Mouse (Mus musculus): ENCODE results near the gene Shisa5. TPM values are rescaled to one million over a fixed set of nuclear protein-coding genes. Genes with fewer than 3 reads are reported as not detected.

Gene Shisa5
- polyA plus RNA-seq, 1 experiment, result 252 TPM

DNA sequence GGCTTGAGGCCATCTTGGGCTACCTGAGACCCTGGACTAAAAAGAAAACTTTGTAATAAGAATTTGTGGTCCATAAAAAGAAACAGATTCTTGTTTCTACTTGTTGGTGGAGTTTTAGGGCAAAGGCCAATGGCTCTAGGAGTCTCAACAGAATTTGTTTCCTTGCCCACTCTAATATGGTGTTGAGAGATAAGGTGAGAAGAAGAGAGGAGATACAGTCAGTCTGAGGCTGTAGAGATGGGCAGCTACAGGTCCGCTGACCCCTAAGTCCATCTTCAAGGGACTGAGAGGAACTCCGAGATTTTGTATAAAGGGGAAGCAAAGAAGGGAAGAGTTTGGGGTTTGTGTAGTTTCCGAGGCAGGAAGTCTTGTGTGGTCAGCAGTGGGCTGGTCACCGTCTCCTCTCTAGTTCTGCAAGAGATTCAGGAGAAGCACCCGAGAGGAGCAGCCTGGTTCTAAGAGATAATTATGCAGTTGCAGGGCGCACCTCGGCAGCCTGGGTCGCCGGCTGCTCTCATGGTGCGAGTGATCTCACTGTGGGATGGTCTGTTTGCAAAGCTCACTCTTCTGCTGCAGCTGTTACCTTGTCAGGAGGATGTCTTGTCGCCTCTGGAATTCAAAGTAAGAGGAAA, 21.3 kb upstream of the Shisa5 start:
- TF ChIP-seq POLR2A (IDR thresholded peaks at IDR 0.05; ENCODE audit: low read depth, low read length) (no peak), CTCF (IDR thresholded peaks at IDR 0.05; ENCODE audit: borderline replicate concordance, insufficient read depth, low read length) (no peak)
- Histone ChIP-seq H3K4me3 (ENCODE audit: insufficient read depth, low read length) (no peak overlapping the region), H3K4me1 (ENCODE audit: control insufficient read depth, insufficient read depth, low read length) (no peaks in the 10 kb centered on the region), H3K27ac (ENCODE audit: insufficient read depth, low read length) (no peak overlapping the region)

DNA sequence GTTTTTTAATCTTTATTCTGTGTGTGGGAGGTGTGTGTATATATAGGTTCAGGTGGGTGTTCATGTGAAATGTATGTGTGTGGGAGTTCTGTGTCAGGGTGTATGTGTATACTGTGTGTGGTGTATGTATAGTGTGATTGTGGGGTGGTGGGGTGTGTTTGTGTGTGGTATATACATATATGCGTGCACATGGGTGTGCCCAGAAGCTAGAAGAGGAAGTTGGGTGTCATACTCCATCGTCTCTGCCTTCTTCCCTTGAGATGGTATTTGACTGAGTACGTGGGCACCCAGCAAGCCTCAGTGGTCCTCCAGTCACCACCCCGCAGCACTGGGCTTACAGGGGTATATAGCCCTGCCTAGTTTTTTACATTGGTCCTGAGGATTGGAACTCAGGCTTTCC, 16.9 kb upstream of the Shisa5 start:
- Histone ChIP-seq H3K27ac (ENCODE audit: insufficient read depth, low read length) (no peak overlapping the region), H3K4me3 (ENCODE audit: insufficient read depth, low read length) (no peak overlapping the region), H3K4me1 (ENCODE audit: control insufficient read depth, insufficient read depth, low read length) (no peaks in the 10 kb centered on the region)
- TF ChIP-seq POLR2A (IDR thresholded peaks at IDR 0.05; ENCODE audit: low read depth, low read length), result no peak
- TF ChIP-seq CTCF (IDR thresholded peaks at IDR 0.05; ENCODE audit: borderline replicate concordance, insufficient read depth, low read length), result no peak

DNA sequence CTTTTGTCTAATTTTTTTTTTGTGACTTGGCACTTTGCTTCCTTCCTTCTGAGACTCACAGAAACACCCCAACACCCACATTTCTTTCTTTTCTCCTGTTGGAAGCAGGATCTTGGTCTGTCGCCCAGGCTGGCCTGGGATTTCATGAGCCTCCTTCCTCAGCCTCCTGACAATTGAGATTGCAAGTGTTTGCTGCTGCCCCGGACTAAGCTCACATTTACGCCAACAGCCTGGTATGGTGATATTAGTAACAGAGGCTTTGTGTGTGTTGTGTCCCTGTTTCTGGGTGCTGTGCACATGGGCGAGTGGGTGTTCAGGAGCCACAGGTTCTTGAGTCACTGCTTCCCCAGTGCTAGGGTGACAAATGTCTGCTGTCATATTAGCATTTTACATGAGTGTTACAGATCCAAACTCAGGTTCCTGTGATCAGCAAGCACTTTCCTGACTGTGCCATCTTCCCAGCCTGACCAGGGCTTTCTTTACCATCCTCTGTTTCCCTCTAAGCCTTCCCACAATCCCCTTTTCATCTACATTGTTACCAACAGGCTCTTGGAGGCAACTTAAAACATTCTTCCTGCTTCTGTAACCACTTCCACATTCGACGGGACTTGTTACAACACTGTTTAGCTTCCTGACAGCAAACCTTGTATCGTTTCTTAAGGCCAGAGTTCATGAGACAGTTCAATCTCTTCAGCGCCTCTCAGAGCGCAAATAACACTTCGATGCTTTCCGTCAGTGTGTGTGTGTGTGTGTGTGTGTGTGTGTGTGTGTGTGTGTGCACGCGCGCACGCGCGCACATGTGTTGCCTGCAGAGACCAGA, 15.3 kb upstream of the Shisa5 start:
- H3K4me1 ChIP-seq (ENCODE audit: control insufficient read depth, insufficient read depth, low read length), result no peaks in the 10 kb centered on the region
- TF ChIP-seq CTCF (IDR thresholded peaks at IDR 0.05; ENCODE audit: borderline replicate concordance, insufficient read depth, low read length) (no peak), POLR2A (IDR thresholded peaks at IDR 0.05; ENCODE audit: low read depth, low read length) (no peak)

DNA sequence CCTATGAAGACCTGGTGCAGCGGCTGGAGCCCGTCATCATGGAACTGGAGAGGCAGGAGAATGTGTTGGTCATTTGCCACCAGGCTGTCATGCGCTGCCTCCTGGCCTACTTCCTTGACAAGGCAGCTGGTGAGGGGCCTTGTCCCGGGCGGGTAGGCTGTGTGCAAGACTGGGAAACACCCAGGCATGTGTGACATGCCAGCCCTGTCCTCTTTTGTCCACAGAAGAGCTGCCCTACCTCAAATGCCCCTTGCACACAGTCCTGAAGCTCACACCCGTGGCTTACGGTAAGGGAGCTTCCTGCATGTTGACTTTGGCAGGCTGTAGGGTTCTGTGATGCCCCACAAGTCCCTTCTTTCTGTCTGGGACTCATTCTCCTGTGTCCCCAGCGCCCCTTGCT, 10.8 kb upstream of the Shisa5 start:
- H3K27ac ChIP-seq (ENCODE audit: insufficient read depth, low read length), result no peak overlapping the region
- TF ChIP-seq POLR2A (IDR thresholded peaks at IDR 0.05; ENCODE audit: low read depth, low read length) (no peak), CTCF (IDR thresholded peaks at IDR 0.05; ENCODE audit: borderline replicate concordance, insufficient read depth, low read length) (no peak)
- H3K4me3 ChIP-seq (ENCODE audit: insufficient read depth, low read length), result no peak overlapping the region
- H3K4me1 ChIP-seq (ENCODE audit: control insufficient read depth, insufficient read depth, low read length), result no peaks in the 10 kb centered on the region

More for the DNA sequence above, 15.3 kb upstream of the Shisa5 start:
- no peak overlapping the region for H3K27ac ChIP-seq (ENCODE audit: insufficient read depth, low read length)
- H3K4me3 ChIP-seq (ENCODE audit: insufficient read depth, low read length), result no peak overlapping the region

DNA sequence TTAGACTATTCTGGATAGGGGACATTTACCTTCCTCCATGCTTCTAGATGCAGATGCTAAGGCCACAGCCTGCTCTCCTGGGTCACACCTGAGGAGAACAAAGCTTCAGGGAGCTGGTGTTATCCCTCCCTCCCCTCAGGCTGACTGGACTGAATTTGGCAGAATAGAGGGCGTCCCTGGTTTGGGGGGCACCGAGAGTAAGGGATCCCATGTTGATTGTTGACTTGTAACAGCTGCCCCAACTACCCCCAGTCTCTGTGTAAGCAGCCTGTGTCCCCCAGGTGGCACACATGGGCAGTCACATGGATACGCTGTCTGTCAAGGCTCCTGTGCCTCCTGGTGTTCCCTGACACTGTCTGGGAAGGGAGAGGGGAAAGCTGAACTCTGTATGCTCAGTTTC, 9.9 kb upstream of the Shisa5 start:
- no peak overlapping the region for H3K4me3 ChIP-seq (ENCODE audit: insufficient read depth, low read length)
- no peaks in the 10 kb centered on the region for H3K4me1 ChIP-seq (ENCODE audit: control insufficient read depth, insufficient read depth, low read length)
- no peak for TF ChIP-seq POLR2A (IDR thresholded peaks at IDR 0.05; ENCODE audit: low read depth, low read length)
- no peak for TF ChIP-seq CTCF (IDR thresholded peaks at IDR 0.05; ENCODE audit: borderline replicate concordance, insufficient read depth, low read length)
- H3K27ac ChIP-seq (ENCODE audit: insufficient read depth, low read length), result no peak overlapping the region

DNA sequence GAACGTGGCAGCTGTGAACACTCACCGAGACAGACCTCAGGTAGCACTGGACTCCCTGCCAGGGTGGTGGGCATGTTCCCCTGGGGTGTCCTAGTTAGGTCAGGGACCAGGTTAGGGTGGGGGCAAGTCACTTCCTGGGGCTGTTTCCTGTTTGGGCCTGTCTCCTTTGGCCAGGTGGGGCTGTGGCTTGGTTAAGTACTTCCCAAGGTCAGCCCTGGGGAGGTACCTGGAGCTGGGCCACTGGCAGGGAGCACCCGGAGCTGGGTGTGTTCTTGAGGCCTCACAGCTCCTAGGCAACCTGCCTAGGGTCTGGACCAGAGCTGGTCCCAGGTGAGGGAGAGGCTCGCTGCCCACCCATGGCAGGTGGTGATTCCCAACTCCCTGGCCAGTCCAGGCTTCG, 9.4 kb upstream of the Shisa5 start:
- H3K4me3 ChIP-seq (ENCODE audit: insufficient read depth, low read length), result no peak overlapping the region
- no peak overlapping the region for H3K27ac ChIP-seq (ENCODE audit: insufficient read depth, low read length)
- no peaks in the 10 kb centered on the region for H3K4me1 ChIP-seq (ENCODE audit: control insufficient read depth, insufficient read depth, low read length)
- TF ChIP-seq POLR2A (IDR thresholded peaks at IDR 0.05; ENCODE audit: low read depth, low read length) (no peak), CTCF (IDR thresholded peaks at IDR 0.05; ENCODE audit: borderline replicate concordance, insufficient read depth, low read length) (no peak)

DNA sequence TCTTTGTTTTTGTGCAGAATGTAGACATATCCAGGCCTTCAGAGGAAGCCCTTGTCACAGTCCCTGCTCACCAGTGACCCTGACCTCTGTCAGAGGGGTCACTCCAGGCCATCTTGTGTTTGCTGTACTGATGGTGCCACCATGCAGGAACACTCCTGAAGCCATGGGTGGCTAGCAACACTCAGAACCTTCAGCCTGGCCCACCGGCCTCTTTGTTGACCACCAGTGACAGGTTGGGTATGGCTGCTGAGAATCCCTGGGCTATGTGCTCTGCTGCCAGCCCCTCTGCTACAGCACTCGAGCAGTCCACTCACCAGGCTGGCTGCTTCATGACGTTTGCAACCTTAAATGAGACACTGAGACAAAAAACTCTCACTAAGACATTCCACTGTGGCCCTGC, 8.1 kb upstream of the Shisa5 start:
- no peak overlapping the region for H3K4me3 ChIP-seq (ENCODE audit: insufficient read depth, low read length)
- no peaks in the 10 kb centered on the region for H3K4me1 ChIP-seq (ENCODE audit: control insufficient read depth, insufficient read depth, low read length)
- H3K27ac ChIP-seq (ENCODE audit: insufficient read depth, low read length), result no peak overlapping the region
- TF ChIP-seq CTCF (IDR thresholded peaks at IDR 0.05; ENCODE audit: borderline replicate concordance, insufficient read depth, low read length) (no peak), POLR2A (IDR thresholded peaks at IDR 0.05; ENCODE audit: low read depth, low read length) (no peak)

DNA sequence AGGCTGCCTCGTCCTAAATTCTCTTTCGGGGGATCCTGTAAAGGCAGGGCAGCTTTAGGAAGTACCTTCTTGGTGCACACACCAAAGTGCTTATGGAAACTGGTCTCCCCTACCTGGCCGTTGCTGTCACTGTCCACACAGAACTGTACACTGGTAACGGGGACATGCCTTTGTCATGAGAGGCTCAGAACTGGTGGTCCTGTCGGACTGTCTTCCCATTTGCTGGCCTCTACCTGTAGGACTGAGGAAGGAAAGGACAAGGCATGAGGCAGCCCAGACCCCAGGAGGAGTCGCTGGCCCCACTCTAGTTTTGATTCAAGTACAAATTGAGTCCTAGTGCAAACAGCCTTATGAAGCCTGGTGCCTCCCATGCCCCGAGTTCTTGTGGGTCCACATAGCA, 7.4 kb upstream of the Shisa5 start:
- Histone ChIP-seq H3K4me1 (ENCODE audit: control insufficient read depth, insufficient read depth, low read length) (no peaks in the 10 kb centered on the region), H3K4me3 (ENCODE audit: insufficient read depth, low read length) (no peak overlapping the region), H3K27ac (ENCODE audit: insufficient read depth, low read length) (no peak overlapping the region)
- no peak for TF ChIP-seq POLR2A (IDR thresholded peaks at IDR 0.05; ENCODE audit: low read depth, low read length)
- no peak for TF ChIP-seq CTCF (IDR thresholded peaks at IDR 0.05; ENCODE audit: borderline replicate concordance, insufficient read depth, low read length)

DNA sequence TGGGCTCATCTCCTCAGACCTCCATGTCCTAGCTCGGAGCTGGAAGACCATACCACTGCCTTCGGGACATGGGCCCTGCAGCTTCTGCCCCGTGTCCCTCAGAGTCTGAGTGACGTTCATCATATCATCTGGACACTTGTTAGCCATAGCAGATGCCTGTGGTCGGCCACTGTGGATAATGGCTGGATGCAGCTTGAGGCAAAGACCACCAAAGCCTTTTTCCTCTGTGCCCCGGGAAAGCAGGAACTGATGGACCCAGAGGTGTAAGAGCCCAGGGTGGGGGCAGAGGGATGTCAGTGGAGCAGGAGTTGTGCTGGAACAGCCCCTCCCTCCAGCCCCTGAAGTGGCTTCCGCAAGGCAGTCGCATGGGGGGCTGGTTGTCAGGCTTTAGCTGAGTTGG, 6.7 kb upstream of the Shisa5 start:
- Histone ChIP-seq H3K4me1 (ENCODE audit: control insufficient read depth, insufficient read depth, low read length) (no peaks in the 10 kb centered on the region), H3K4me3 (ENCODE audit: insufficient read depth, low read length) (no peak overlapping the region), H3K27ac (ENCODE audit: insufficient read depth, low read length) (no peak overlapping the region)
- TF ChIP-seq POLR2A (IDR thresholded peaks at IDR 0.05; ENCODE audit: low read depth, low read length), result no peak
- TF ChIP-seq CTCF (IDR thresholded peaks at IDR 0.05; ENCODE audit: borderline replicate concordance, insufficient read depth, low read length), result no peak

DNA sequence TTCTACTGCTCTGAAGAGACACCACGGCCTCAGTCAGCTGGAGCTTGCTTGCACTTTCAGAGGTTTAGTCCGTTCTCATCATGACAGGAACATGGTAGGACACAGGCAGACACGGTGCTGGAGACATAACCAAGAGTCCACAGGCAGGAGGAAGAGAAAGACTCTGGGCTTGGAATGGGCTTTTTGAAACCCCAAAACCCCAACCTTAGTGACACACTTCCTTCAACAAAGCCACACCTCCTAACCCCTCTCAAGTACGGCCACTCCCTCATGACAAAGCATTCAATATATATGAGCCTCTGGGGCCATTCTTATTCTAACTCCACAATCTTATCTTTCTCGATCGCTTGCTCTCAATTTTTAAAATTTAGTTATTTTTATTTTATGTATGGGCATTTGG, 5.9 kb upstream of the Shisa5 start:
- Histone ChIP-seq H3K4me3 (ENCODE audit: insufficient read depth, low read length) (no peak overlapping the region), H3K4me1 (ENCODE audit: control insufficient read depth, insufficient read depth, low read length) (no peaks in the 10 kb centered on the region), H3K27ac (ENCODE audit: insufficient read depth, low read length) (no peak overlapping the region)
- no peak for TF ChIP-seq POLR2A (IDR thresholded peaks at IDR 0.05; ENCODE audit: low read depth, low read length)
- TF ChIP-seq CTCF (IDR thresholded peaks at IDR 0.05; ENCODE audit: borderline replicate concordance, insufficient read depth, low read length), result no peak

Data from embryonic fibroblast, embryonic 13.5 days (primary cell).